Mouse (Mus musculus) thymus, postnatal 4 days (tissue): Measurements from ENCODE around the gene Lmcd1.
A peak's percentile ranks its signal among the peaks of the same experiment; 100 is the strongest.

ENCODE experiments used
- DNase-seq: peaks from one replicate; pipeline ENCODE4 v3.0.0; 2021

The Lmcd1 gene

GRCm38 (mm10) chr6:112362349-112362958 is 88.9 kb downstream of the Lmcd1 start:
- peak; percentile 73 for DNase-seq

GRCm38 (mm10) chr6:112364581-112364980 is 91.0 kb downstream of the Lmcd1 start:
- DNase-seq, result peak; percentile 19

DNA sequence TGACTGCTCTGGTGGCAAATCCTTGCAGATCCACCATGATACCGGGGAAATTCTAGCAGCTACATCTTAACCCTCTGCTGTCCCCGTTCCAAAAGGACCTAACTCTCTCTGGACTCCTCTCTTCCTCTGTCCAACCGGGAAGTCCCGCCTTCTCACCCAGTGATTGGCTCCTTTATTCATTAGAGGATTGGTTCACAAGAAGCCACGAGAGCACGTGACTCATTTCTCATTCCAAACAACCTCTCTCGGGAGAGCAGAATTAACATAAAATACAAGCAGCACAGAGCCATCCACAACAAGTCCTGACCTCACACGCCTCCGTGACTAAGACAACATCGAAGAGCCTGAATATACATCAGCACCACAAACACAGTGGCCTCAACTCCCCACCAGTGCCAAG is 91.7 kb downstream of the Lmcd1 start:
- DNase-seq, result no peak

DNA sequence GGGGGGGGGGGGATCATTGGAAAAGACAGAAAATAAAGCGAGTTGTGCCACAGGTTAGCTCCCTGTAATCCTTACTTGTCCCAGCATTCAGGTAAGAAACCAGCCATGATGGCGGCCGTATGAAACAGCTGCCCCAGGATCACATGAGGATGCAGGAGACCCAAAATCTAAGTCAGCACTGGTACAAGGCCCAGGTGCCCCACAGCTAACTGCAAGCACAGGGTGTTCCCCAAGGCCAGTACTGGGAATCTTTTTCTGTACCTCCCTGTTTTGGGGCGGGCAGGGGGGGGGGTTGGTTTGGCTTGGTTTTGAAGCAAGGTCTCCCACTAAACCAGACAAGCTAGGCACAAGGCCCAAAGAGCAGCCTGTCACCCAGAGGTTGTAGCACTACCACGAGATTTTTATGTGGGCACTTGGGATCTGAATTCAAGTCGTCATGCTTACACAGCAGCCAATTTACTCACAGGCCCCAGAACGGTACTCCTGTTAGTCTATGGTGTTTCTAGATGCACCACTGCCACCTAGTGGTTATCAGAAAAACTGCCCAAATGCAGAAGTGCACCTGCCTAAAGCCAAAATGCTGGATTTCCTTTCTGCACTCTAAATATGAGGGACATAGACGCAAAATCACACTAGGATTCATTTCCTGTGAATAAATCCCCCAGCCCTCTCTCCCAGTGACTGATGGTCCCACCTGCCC is 100.5 kb downstream of the Lmcd1 start:
- peak; percentile 43 for DNase-seq

GRCm38 (mm10) chr6:112375661-112376392 is 102.3 kb downstream of the Lmcd1 start:
- DNase-seq, result no peak

GRCm38 (mm10) chr6:112379054-112379453 is 105.5 kb downstream of the Lmcd1 start:
- DNase-seq, result no peak
